Mouse (Mus musculus): ENCODE results near the gene Ern2.

Ern2 gene

GRCm38 (mm10) chr7:122186043-122186442 is at the start of gene Ern2:
Gene Ern2, minus strand, starts transcription at chr7:122186207.
- TF ChIP-seq GATA4 (IDR thresholded peaks at IDR 0.05; ENCODE audit: insufficient replicate concordance, low read length) = no peak

GRCm38 (mm10) chr7:122230866-122231265 is 44.9 kb upstream of the Ern2 start:
- no peak for TF ChIP-seq GATA4 (IDR thresholded peaks at IDR 0.05; ENCODE audit: insufficient replicate concordance, low read length)

- TF ChIP-seq GATA4 (IDR thresholded peaks at IDR 0.05; ENCODE audit: insufficient replicate concordance, low read length) = no peak
Measured at GRCm38 (mm10) chr7:122229916-122230315, 43.9 kb upstream of the Ern2 start.

GRCm38 (mm10) chr7:122229306-122229705 is 43.3 kb upstream of the Ern2 start:
- no peak for TF ChIP-seq GATA4 (IDR thresholded peaks at IDR 0.05; ENCODE audit: insufficient replicate concordance, low read length)

GRCm38 (mm10) chr7:122226744-122227143 is 40.7 kb upstream of the Ern2 start:
- no peak for TF ChIP-seq GATA4 (IDR thresholded peaks at IDR 0.05; ENCODE audit: insufficient replicate concordance, low read length)

- TF ChIP-seq GATA4 (IDR thresholded peaks at IDR 0.05; ENCODE audit: insufficient replicate concordance, low read length) = no peak
Measured at GRCm38 (mm10) chr7:122226020-122226742, 40.2 kb upstream of the Ern2 start.

- no peak; the same call in 1 of the 2 replicates for TF ChIP-seq GATA4 (IDR thresholded peaks at IDR 0.05; ENCODE audit: insufficient replicate concordance, low read length)
Measured at GRCm38 (mm10) chr7:122219315-122219801, 33.4 kb upstream of the Ern2 start, which contains the start of gene Chp2. Gene Chp2, plus strand, starts transcription at chr7:122219496.

- TF ChIP-seq GATA4 (IDR thresholded peaks at IDR 0.05; ENCODE audit: insufficient replicate concordance, low read length) = no peak
Measured at GRCm38 (mm10) chr7:122208276-122209021, 22.4 kb upstream of the Ern2 start.

GRCm38 (mm10) chr7:122206121-122206520 is 20.1 kb upstream of the Ern2 start:
- no peak for TF ChIP-seq GATA4 (IDR thresholded peaks at IDR 0.05; ENCODE audit: insufficient replicate concordance, low read length)

GRCm38 (mm10) chr7:122203936-122204335 is 17.9 kb upstream of the Ern2 start:
- no peak for TF ChIP-seq GATA4 (IDR thresholded peaks at IDR 0.05; ENCODE audit: insufficient replicate concordance, low read length)

GRCm38 (mm10) chr7:122199296-122199695 is 13.3 kb upstream of the Ern2 start:
- peak; percentile 34; the same call in 1 of the 2 replicates for TF ChIP-seq GATA4 (IDR thresholded peaks at IDR 0.05; ENCODE audit: insufficient replicate concordance, low read length)

- TF ChIP-seq GATA4 (IDR thresholded peaks at IDR 0.05; ENCODE audit: insufficient replicate concordance, low read length) = no peak
Measured at GRCm38 (mm10) chr7:122197306-122197705, 11.3 kb upstream of the Ern2 start.

GRCm38 (mm10) chr7:122196771-122197170 is 10.8 kb upstream of the Ern2 start:
- no peak for TF ChIP-seq GATA4 (IDR thresholded peaks at IDR 0.05; ENCODE audit: insufficient replicate concordance, low read length)

GRCm38 (mm10) chr7:122193919-122194318 is 7.9 kb upstream of the Ern2 start:
- TF ChIP-seq GATA4 (IDR thresholded peaks at IDR 0.05; ENCODE audit: insufficient replicate concordance, low read length) = no peak

GRCm38 (mm10) chr7:122191097-122191496 is 5.1 kb upstream of the Ern2 start:
- TF ChIP-seq GATA4 (IDR thresholded peaks at IDR 0.05; ENCODE audit: insufficient replicate concordance, low read length) = no peak

GRCm38 (mm10) chr7:122189484-122189883 is 3.5 kb upstream of the Ern2 start:
- TF ChIP-seq GATA4 (IDR thresholded peaks at IDR 0.05; ENCODE audit: insufficient replicate concordance, low read length) = no peak

Data from liver, adult (tissue).